Mouse (Mus musculus): ENCODE results near the gene Kansl2. TPM values are rescaled to one million over a fixed set of nuclear protein-coding genes. Genes with fewer than 3 reads are reported as not detected.

The Kansl2 gene
- polyA plus RNA-seq, 1 experiment from 2014 or later, result 153 TPM

DNA sequence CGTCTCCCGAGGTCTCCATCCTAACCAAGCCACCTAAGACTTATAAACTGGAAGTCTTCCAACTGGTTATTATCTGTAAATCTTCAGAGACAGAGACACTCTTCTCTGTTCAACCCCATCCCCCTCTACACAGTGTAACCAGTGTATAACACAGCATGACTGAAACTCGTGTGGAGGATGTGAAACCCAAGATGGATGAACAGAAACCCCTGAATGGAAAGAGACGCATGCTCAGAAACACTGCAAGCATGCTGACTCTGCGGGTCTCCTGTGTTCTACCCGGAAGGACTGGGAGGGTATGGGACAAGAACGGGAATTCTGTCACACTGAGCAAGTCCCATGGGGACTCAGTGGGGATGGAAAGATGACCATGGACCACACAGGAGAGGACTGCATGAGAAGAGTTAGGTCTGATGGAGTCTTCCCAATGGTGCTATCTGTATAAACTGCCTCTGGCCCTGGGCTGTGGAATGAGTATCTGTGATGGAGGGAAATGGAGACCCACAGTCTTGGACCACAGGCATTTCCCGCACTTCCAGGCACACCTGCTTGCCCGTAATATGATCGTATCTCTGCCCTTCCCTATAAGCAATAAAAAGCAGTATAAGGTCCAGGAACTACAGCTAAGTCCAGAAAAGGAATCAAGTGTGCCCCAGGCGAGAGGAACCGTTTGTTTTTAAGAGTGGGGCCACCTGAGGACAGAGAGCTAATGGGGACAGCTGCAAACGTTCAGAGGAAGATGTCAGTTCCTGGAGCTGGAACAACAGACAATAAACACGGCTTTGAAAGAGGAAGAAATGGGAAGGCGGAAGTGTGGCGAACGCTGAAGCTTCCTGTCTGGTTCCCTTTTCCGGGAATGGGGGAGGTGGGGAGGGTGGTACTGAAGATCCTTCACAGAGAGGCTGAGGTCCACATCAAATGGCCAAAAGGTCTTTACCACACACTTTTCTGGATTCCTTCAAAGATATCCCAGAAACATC, 49.9 kb downstream of the Kansl2 start:
- no peak for ATAC-seq (replicated peaks; ENCODE audit: insufficient number of reproducible peaks, low FRiP score, low TSS enrichment, low read depth)
- H3K27me3 ChIP-seq (ENCODE audit: control insufficient read depth, insufficient read depth, low read length), result no peaks in the 10 kb centered on the region
- 70% methylated on average over 18 of the region's 18 CpGs for WGBS

GRCm38 (mm10) chr15:98482701-98483100, 51.4 kb downstream of the Kansl2 start, which contains the start of gene Lalba:
Gene Lalba (minus strand): TSS chr15:98482721.
- Histone ChIP-seq H3K4me2 (ENCODE audit: low read depth, low read length) (no peak within 1 kb of the TSS), H3K4me1 (ENCODE audit: control insufficient read depth, insufficient read depth, low read length) (no peaks in the 10 kb centered on the region), H3K27me3 (ENCODE audit: control insufficient read depth, insufficient read depth, low read length) (no peaks in the 10 kb centered on the region), H3K9ac (replicated peaks; ENCODE audit: low read length) (no peak within 1 kb of the TSS), H3K27ac (replicated peaks; ENCODE audit: low read depth, low read length) (no peak within 1 kb of the TSS), H3K36me3 (replicated peaks; ENCODE audit: control insufficient read depth, insufficient read depth, low read depth, low read length) (no peaks in the 10 kb centered on the region), H3K9me3 (replicated peaks; ENCODE audit: control insufficient read depth, low read length) (no peaks in the 10 kb centered on the region), H3K4me3 (ENCODE audit: low read depth, low read length) (no peak within 1 kb of the TSS)
- ATAC-seq (replicated peaks; ENCODE audit: insufficient number of reproducible peaks, low FRiP score, low TSS enrichment, low read depth) (no peak), DNase-seq (ENCODE audit: low spot score) (no peak)
- 67% methylated on average over 3 of the region's 3 CpGs for whole genome bisulfite sequencing

More for the DNA sequence above, 49.9 kb downstream of the Kansl2 start:
- Histone ChIP-seq H3K4me3 (ENCODE audit: low read depth, low read length) (no peak overlapping the region), H3K27ac (replicated peaks; ENCODE audit: low read depth, low read length) (no peak overlapping the region), H3K36me3 (replicated peaks; ENCODE audit: control insufficient read depth, insufficient read depth, low read depth, low read length) (no peaks in the 10 kb centered on the region), H3K9me3 (replicated peaks; ENCODE audit: control insufficient read depth, low read length) (no peaks in the 10 kb centered on the region), H3K9ac (replicated peaks; ENCODE audit: low read length) (no peak overlapping the region), H3K4me1 (ENCODE audit: control insufficient read depth, insufficient read depth, low read length) (no peaks in the 10 kb centered on the region), H3K4me2 (ENCODE audit: low read depth, low read length) (no peak overlapping the region)
- DNase-seq (ENCODE audit: low spot score), result no peak

GRCm38 (mm10) chr15:98479568-98480102, 54.4 kb downstream of the Kansl2 start:
- Histone ChIP-seq H3K4me1 (ENCODE audit: control insufficient read depth, insufficient read depth, low read length) (no peaks in the 10 kb centered on the region), H3K36me3 (replicated peaks; ENCODE audit: control insufficient read depth, insufficient read depth, low read depth, low read length) (no peaks in the 10 kb centered on the region), H3K9me3 (replicated peaks; ENCODE audit: control insufficient read depth, low read length) (no peaks in the 10 kb centered on the region), H3K4me2 (ENCODE audit: low read depth, low read length) (no peak overlapping the region), H3K4me3 (ENCODE audit: low read depth, low read length) (no peak overlapping the region), H3K9ac (replicated peaks; ENCODE audit: low read length) (no peak overlapping the region), H3K27ac (replicated peaks; ENCODE audit: low read depth, low read length) (no peak overlapping the region), H3K27me3 (ENCODE audit: control insufficient read depth, insufficient read depth, low read length) (no peaks in the 10 kb centered on the region)
- ATAC-seq (replicated peaks; ENCODE audit: insufficient number of reproducible peaks, low FRiP score, low TSS enrichment, low read depth) (no peak), DNase-seq (ENCODE audit: low spot score) (no peak)
- 71% methylated on average over 7 of the region's 7 CpGs for WGBS

- 84% methylated on average over 5 of the region's 5 CpGs for WGBS
- Histone ChIP-seq H3K27me3 (ENCODE audit: control insufficient read depth, insufficient read depth, low read length) (no peaks in the 10 kb centered on the region), H3K4me3 (ENCODE audit: low read depth, low read length) (no peak overlapping the region), H3K9ac (replicated peaks; ENCODE audit: low read length) (no peak overlapping the region), H3K27ac (replicated peaks; ENCODE audit: low read depth, low read length) (no peak overlapping the region), H3K4me2 (ENCODE audit: low read depth, low read length) (no peak overlapping the region), H3K4me1 (ENCODE audit: control insufficient read depth, insufficient read depth, low read length) (no peaks in the 10 kb centered on the region), H3K36me3 (replicated peaks; ENCODE audit: control insufficient read depth, insufficient read depth, low read depth, low read length) (no peaks in the 10 kb centered on the region), H3K9me3 (replicated peaks; ENCODE audit: control insufficient read depth, low read length) (no peaks in the 10 kb centered on the region)
- no peak for DNase-seq (ENCODE audit: low spot score)
- ATAC-seq (replicated peaks; ENCODE audit: insufficient number of reproducible peaks, low FRiP score, low TSS enrichment, low read depth), result no peak
Measured at GRCm38 (mm10) chr15:98476281-98476680, 57.8 kb downstream of the Kansl2 start.

GRCm38 (mm10) chr15:98475382-98475781, 58.7 kb downstream of the Kansl2 start:
- Histone ChIP-seq H3K36me3 (replicated peaks; ENCODE audit: control insufficient read depth, insufficient read depth, low read depth, low read length) (no peaks in the 10 kb centered on the region), H3K4me2 (ENCODE audit: low read depth, low read length) (no peak overlapping the region), H3K9ac (replicated peaks; ENCODE audit: low read length) (no peak overlapping the region), H3K4me3 (ENCODE audit: low read depth, low read length) (no peak overlapping the region), H3K27me3 (ENCODE audit: control insufficient read depth, insufficient read depth, low read length) (no peaks in the 10 kb centered on the region), H3K4me1 (ENCODE audit: control insufficient read depth, insufficient read depth, low read length) (no peaks in the 10 kb centered on the region), H3K9me3 (replicated peaks; ENCODE audit: control insufficient read depth, low read length) (no peaks in the 10 kb centered on the region), H3K27ac (replicated peaks; ENCODE audit: low read depth, low read length) (no peak overlapping the region)
- WGBS, result 46% methylated on average over 10 of the region's 10 CpGs
- ATAC-seq (replicated peaks; ENCODE audit: insufficient number of reproducible peaks, low FRiP score, low TSS enrichment, low read depth), result no peak
- DNase-seq (ENCODE audit: low spot score), result peak; percentile 58

GRCm38 (mm10) chr15:98474958-98475357, 59.1 kb downstream of the Kansl2 start:
- no peak for ATAC-seq (replicated peaks; ENCODE audit: insufficient number of reproducible peaks, low FRiP score, low TSS enrichment, low read depth)
- Histone ChIP-seq H3K27ac (replicated peaks; ENCODE audit: low read depth, low read length) (no peak overlapping the region), H3K4me2 (ENCODE audit: low read depth, low read length) (no peak overlapping the region), H3K27me3 (ENCODE audit: control insufficient read depth, insufficient read depth, low read length) (no peaks in the 10 kb centered on the region), H3K9me3 (replicated peaks; ENCODE audit: control insufficient read depth, low read length) (no peaks in the 10 kb centered on the region), H3K9ac (replicated peaks; ENCODE audit: low read length) (no peak overlapping the region), H3K4me3 (ENCODE audit: low read depth, low read length) (no peak overlapping the region), H3K36me3 (replicated peaks; ENCODE audit: control insufficient read depth, insufficient read depth, low read depth, low read length) (no peaks in the 10 kb centered on the region), H3K4me1 (ENCODE audit: control insufficient read depth, insufficient read depth, low read length) (no peaks in the 10 kb centered on the region)
- DNase-seq (ENCODE audit: low spot score), result no peak
- 75% methylated on average over 10 of the region's 10 CpGs for WGBS

- 88% methylated on average over 13 of the region's 13 CpGs for WGBS
- no peak overlapping the region for H3K9ac ChIP-seq (replicated peaks; ENCODE audit: low read length)
- no peak overlapping the region for H3K27ac ChIP-seq (replicated peaks; ENCODE audit: low read depth, low read length)
- no peaks in the 10 kb centered on the region for H3K36me3 ChIP-seq (replicated peaks; ENCODE audit: control insufficient read depth, insufficient read depth, low read depth, low read length)
- no peaks in the 10 kb centered on the region for H3K9me3 ChIP-seq (replicated peaks; ENCODE audit: control insufficient read depth, low read length)
- no peak for DNase-seq (ENCODE audit: low spot score)
- H3K4me3 ChIP-seq (ENCODE audit: low read depth, low read length), result no peak overlapping the region
- no peak overlapping the region for H3K4me2 ChIP-seq (ENCODE audit: low read depth, low read length)
- no peak for ATAC-seq (replicated peaks; ENCODE audit: insufficient number of reproducible peaks, low FRiP score, low TSS enrichment, low read depth)
- H3K27me3 ChIP-seq (ENCODE audit: control insufficient read depth, insufficient read depth, low read length), result no peaks in the 10 kb centered on the region
- H3K4me1 ChIP-seq (ENCODE audit: control insufficient read depth, insufficient read depth, low read length), result no peaks in the 10 kb centered on the region
Measured at GRCm38 (mm10) chr15:98471539-98471938, 62.5 kb downstream of the Kansl2 start.

DNA sequence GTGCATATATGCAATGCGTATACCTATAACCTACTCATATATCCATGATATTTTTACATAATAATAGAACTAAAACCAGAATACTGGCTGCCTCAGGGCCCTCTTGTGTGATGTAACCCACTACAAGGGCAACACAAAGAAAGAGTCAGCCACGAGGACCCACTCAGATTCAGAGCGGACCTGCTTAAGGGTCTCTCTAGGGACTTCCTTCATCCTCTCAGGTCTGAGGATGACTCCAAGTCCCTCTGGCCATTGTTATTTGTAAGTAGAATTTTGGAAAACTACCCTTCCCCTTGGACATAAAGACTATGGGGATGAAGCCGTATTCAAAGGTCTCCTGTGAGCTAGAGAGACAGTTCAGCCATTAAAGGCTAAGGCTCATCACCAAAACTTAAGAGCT, 64.5 kb downstream of the Kansl2 start, which contains the start of gene OR5BS1P:
Gene OR5BS1P (plus strand): TSS at position 301 of the 400 bp plus-strand sequence.
- H3K4me1 ChIP-seq (ENCODE audit: control insufficient read depth, insufficient read depth, low read length), result no peaks in the 10 kb centered on the region
- H3K9ac ChIP-seq (replicated peaks; ENCODE audit: low read length), result no peak within 1 kb of the TSS
- no peak within 1 kb of the TSS for H3K27ac ChIP-seq (replicated peaks; ENCODE audit: low read depth, low read length)
- no peak for ATAC-seq (replicated peaks; ENCODE audit: insufficient number of reproducible peaks, low FRiP score, low TSS enrichment, low read depth)
- no peaks in the 10 kb centered on the region for H3K27me3 ChIP-seq (ENCODE audit: control insufficient read depth, insufficient read depth, low read length)
- no peak within 1 kb of the TSS for H3K4me2 ChIP-seq (ENCODE audit: low read depth, low read length)
- no peaks in the 10 kb centered on the region for H3K36me3 ChIP-seq (replicated peaks; ENCODE audit: control insufficient read depth, insufficient read depth, low read depth, low read length)
- H3K4me3 ChIP-seq (ENCODE audit: low read depth, low read length), result no peak within 1 kb of the TSS
- no peak for DNase-seq (ENCODE audit: low spot score)
- no peaks in the 10 kb centered on the region for H3K9me3 ChIP-seq (replicated peaks; ENCODE audit: control insufficient read depth, low read length)
- 90% methylated on average over 4 of the region's 4 CpGs for WGBS
